In the genomic region with DNA sequence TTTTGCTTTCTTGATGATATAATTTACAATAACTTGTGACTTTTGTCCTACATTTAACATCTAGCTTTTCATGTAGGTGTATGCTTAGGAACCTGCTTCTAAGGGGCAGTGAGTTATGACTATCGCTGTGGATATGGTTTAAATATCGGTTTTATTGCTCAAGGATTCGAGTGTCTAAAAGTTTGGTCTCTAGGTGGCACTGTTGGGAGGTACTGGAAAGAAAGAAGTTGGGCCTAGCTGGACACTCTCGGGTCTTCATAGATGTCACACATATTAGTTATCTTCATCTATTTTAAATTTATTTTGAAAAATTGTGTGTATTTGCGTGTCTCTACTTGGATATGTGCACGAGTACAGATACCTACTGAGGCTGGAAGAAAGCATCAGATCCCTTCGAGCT, we compare ENCODE assay signal across 12 mouse cellular contexts.
A peak's percentile ranks its signal among the peaks of the same experiment; 100 is the strongest.
DNase-seq lines count a peak whose midpoint lies in the region; ATAC-seq and TF ChIP-seq lines count a peak whose summit lies in the region.
"Had no signal": no experiment of that assay in that cellular context is flagged by ENCODE, and none has a peak within 500 bp of the region (broad histone marks: within the 10 kb centered on the region; RNA-seq: fewer than 3 reads in every experiment).

No protein-coding gene starts in this region.

- peak; percentile 12 for DNase-seq in CD4-positive, CD25-positive, alpha-beta regulatory T cell, adult 2 months (ENCODE audit: low read depth, low spot score)
- DNase-seq in kidney, postnatal 0 days (ENCODE audit: low spot score): peak; percentile 21
- no peak for DNase-seq in kidney, adult 9 months
- DNase-seq in A20 (ENCODE audit: low read depth, low spot score): peak; percentile 40
- peak; percentile 20 for DNase-seq in c-Kit-positive CD71-negative TER-119-negative erythroid progenitor cells, embryonic 14.5 days (ENCODE audit: low read depth)
- DNase-seq in adrenal gland, postnatal 14 days: no peak
- DNase-seq: kidney, postnatal 10 days had no signal

- H3K27me3 ChIP-seq in kidney, postnatal 0 days (ENCODE audit: insufficient read depth, low read length): no peaks in the 10 kb centered on the region
- H3K27me3 ChIP-seq: heart, embryonic 15.5 days; hindbrain, embryonic 15.5 days; limb, embryonic 13.5 days had no signal

- WGBS in kidney, postnatal 0 days: 80% methylated on average over 7 of the region's 7 CpGs

- no peaks in the 10 kb centered on the region for H3K9me3 ChIP-seq in kidney, postnatal 0 days (replicated peaks; ENCODE audit: low read length)
- H3K9me3 ChIP-seq: heart, embryonic 15.5 days; hindbrain, embryonic 15.5 days; limb, embryonic 13.5 days had no signal

- TF ChIP-seq CTCF in kidney, postnatal 0 days (IDR thresholded peaks at IDR 0.05; ENCODE audit: low read depth): peak; percentile 37; the same call in 1 of the 2 replicates

- no peak overlapping the region for H3K4me3 ChIP-seq in kidney, postnatal 0 days (replicated peaks; ENCODE audit: low read depth, low read length)
- H3K4me3 ChIP-seq: heart, embryonic 15.5 days; hindbrain, embryonic 15.5 days; limb, embryonic 13.5 days had no signal

- H3K27ac ChIP-seq in kidney, postnatal 0 days: no peak overlapping the region
- H3K27ac ChIP-seq: heart, embryonic 15.5 days; hindbrain, embryonic 15.5 days; limb, embryonic 13.5 days had no signal

- H3K36me3 ChIP-seq in kidney, postnatal 0 days (ENCODE audit: insufficient read depth, low read length): no peaks in the 10 kb centered on the region
- H3K36me3 ChIP-seq: heart, embryonic 15.5 days; hindbrain, embryonic 15.5 days; limb, embryonic 13.5 days had no signal

- H3K4me2 ChIP-seq in kidney, postnatal 0 days (ENCODE audit: low read length): no peak overlapping the region
- H3K4me2 ChIP-seq: heart, embryonic 15.5 days; hindbrain, embryonic 15.5 days; limb, embryonic 13.5 days had no signal

- no peak for ATAC-seq in CD4-positive, CD25-positive, alpha-beta regulatory T cell, adult 4 months
- no peak for ATAC-seq in kidney, postnatal 0 days (replicated peaks; ENCODE audit: low FRiP score, low read depth)
- ATAC-seq in monocyte, adult 5-6 weeks (replicated peaks; ENCODE audit: insufficient number of reproducible peaks, low FRiP score, low TSS enrichment, poor library complexity, severe bottlenecking): no peak

- no peaks in the 10 kb centered on the region for H3K4me1 ChIP-seq in kidney, postnatal 0 days (replicated peaks; ENCODE audit: insufficient read depth, low read length)
- H3K4me1 ChIP-seq: limb, embryonic 13.5 days had no signal

- H3K9ac ChIP-seq in kidney, postnatal 0 days (ENCODE audit: low read depth, low read length): no peak overlapping the region
- H3K9ac ChIP-seq: heart, embryonic 15.5 days; hindbrain, embryonic 15.5 days; limb, embryonic 13.5 days had no signal

Comparison
In these comparisons a context has a peak if more than half of its experiments do, and no peak if none do; other contexts are left out.
1. DNase-seq: peak in CD4-positive, CD25-positive, alpha-beta regulatory T cell, adult 2 months (single experiment), kidney, postnatal 0 days (single experiment), A20 (single experiment) and c-Kit-positive CD71-negative TER-119-negative erythroid progenitor cells, embryonic 14.5 days (single experiment); none in kidney, adult 9 months (single experiment) and adrenal gland, postnatal 14 days (single experiment).